Mouse (Mus musculus): Measurements from ENCODE around the gene Gm20924. TPM values are rescaled to one million over a fixed set of nuclear protein-coding genes. Genes with fewer than 3 reads are reported as not detected.
"Not testable (repeated sequence)": the region's sequence is repeated elsewhere in the genome, so short reads cannot be mapped to it uniquely, and the experiment has no call there.

The Gm20924 gene
- not detected in 2 replicates for polyA plus RNA-seq (2015; fragmentation: Nextera tagmentation; extraction: Ambion mirVana)

GRCm38 (mm10) chrY:65207427-65207826 lies at the start of gene Gm20924:
Gene Gm20924 (minus strand): TSS chrY:65207527.
- ATAC-seq (ENCODE audit: insufficient number of reproducible peaks, low FRiP score, low TSS enrichment, low read depth); H3K36me3 ChIP-seq; H3K4me1 ChIP-seq; H3K9me3 ChIP-seq (replicated peaks); H3K4me3 ChIP-seq (replicated peaks); H3K27me3 ChIP-seq; H3K4me2 ChIP-seq (replicated peaks); H3K9ac ChIP-seq; H3K27ac ChIP-seq (replicated peaks): not testable (repeated sequence)
- no CpG with 5 or more reads among the region's 4 CpGs for WGBS

Other genes starting within 250 kb of the Gm20924 start
- not detected in 2 replicates for gene Gm20736, start 170.2 kb upstream of the Gm20924 start, polyA plus RNA-seq (2015; fragmentation: Nextera tagmentation; extraction: Ambion mirVana)

Data from embryonic facial prominence, embryonic 15.5 days (tissue).